Mouse (Mus musculus) heart, postnatal 14 days (tissue): ENCODE results near the gene Icos. TPM values are rescaled to one million over a fixed set of nuclear protein-coding genes. Genes with fewer than 3 reads are reported as not detected.

Source experiments
- DNase-seq, 2 experiments: peaks; one replicate each; pipeline ENCODE4 v3.0.0; 2021 to 2022
- intact Hi-C: fragments of 180-260 bp; cut with DNase I; formaldehyde crosslinking; loops from one replicate; pipeline ENCODE4 v1.15.1; 2025
- total RNA-seq, 2 experiments: library from RNA; stranded (reverse); gene quantifications; 2 replicates each; pipeline ENCODE4 v1.2.3; 2021

Gene Icos
- total RNA-seq, 2 experiments from 2014 or later, result 0.12 to 0.37 TPM

DNA sequence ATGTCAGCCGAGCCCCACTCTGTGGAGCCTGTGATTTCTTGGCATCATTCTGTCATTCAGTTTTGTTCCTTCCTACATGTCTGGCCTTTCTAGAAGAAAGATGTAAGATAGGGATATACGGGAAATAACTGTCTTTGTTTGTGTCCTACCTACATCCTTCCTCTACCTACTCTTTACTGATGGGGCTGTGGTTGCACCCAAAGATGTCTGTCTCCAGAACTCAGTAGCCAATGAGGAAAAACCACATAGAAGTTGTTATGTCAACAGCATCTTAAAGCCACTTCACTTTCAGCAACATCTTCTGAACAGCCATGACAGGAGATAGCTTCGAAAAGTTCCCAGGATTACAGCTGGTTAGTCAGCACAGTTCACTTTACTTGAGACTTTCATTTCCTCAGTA, 49.8 kb downstream of the Icos start:
- intact Hi-C loops, result no loop called here
- no peak for DNase-seq

DNA sequence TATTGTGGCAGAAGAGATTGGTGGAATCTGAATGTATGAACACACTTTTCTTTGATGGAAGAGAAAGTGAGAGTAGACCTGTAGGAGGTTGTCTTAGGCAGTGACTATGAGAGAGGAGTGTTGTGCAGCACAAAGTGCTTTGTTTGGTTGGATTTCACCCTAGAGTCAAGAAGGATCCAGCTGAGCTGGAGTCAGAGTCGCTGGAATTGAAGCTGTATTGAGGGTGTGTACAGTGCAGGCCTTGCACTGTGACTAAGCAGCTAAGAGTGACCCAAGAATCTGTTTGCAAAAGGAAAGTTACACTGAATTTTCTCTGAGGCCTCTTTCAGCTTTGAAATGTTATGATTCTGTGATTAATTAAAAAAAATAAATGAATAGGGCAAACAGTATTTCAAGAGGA, 52.2 kb downstream of the Icos start:
- intact Hi-C loops, result no loop called here

GRCm38 (mm10) chr1:61030532-61030931, 52.8 kb downstream of the Icos start:
- intact Hi-C loops, result no loop called here
- no peak for DNase-seq

More for the DNA sequence above, 52.2 kb downstream of the Icos start:
- no peak for DNase-seq

- intact Hi-C loops, result no loop called here
- DNase-seq, result no peak
Observed at GRCm38 (mm10) chr1:61035270-61035669, 57.5 kb downstream of the Icos start.

DNA sequence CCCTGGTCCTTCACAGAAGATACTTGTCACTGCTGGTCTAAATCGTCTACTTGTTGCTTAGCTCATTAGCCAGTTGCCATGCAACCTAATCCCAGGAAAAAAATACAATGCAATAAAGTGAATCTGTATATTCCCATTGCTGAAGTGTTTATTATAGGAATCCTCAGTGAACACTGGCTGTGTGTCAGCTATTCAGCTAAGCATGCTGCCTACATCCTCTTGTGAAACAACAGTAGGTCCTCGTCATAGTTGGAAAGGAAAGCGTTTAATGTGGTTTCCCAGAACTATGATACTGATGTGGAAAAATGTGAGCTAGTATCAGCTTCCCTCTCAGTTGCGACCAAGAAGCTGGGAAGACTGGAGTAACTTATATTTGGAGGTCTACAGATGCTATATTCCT, 60.5 kb downstream of the Icos start:
- intact Hi-C loops, result no loop called here
- no peak for DNase-seq

DNA sequence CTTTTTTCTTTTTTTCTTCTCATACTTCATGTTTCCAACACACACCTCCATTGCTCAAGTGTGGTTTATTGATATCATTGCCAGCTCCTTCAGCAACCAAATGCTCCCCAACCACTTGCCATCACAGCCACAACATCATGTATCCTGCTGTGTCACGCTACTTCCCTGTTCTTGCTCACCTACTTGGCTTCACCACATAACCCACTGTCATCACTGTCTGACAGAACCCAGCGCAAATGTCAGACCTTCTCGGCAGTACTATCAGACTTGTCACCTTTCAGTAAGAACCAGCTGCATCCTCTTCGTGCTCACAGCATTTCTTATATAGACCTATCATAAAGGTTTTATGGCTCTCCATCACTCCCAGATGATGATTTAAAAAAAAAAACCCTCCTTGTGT, 61.6 kb downstream of the Icos start:
- DNase-seq, result no peak
- intact Hi-C loops, result no loop called here

DNA sequence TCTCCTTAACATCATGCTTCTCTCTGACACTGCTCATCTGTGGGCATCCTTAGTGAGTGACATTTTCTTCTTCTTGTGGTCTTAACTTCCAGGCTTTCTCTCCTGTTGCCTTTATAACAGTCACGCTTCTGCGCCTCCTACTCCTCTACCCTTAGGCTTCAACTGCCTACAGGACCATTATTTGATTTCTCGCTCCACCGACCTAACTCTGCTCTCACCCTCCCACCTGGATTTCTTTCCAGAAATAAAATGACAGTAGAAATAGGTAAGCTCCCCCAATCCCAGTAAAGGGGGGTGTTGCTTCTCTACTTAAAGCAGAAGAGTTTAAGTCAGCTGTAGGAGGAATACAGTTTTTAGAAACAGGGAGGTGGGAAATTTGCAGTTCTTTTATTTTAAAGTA, 62.7 kb downstream of the Icos start:
- intact Hi-C loops, result no loop called here
- no peak for DNase-seq

GRCm38 (mm10) chr1:61042842-61043241, 65.1 kb downstream of the Icos start:
- DNase-seq, result no peak
- intact Hi-C loops, result no loop called here

DNA sequence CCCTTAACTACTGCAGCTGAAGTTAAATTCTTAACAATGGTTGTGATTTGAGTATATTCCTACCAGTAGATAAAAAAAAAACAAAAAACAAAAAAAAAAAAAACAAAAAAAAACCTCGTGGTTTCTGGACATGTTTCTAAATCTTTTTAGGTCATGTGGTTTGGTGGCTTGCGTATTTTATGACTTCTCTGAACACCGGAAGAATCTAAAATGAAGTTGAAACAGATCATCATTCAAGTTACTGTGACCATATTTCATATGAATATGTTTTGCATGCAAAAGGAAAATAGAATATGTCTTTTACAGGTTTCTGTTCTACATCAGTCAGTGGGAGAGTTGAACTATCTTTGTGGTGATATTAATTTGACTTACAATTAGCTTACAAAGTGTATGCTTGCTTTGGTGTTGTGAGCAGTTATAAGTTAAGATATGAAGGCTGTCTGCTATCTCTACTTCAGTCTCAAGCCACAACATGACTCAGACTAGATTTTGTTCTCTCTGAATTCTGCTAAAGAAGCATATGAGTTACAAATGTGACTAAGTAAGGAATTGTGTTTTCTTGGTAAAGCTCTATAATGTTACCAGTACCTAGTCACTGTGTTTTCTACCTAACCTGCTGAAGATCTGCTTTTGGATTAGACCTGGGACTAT, 68.5 kb downstream of the Icos start:
- intact Hi-C loops, result no loop called here
- DNase-seq, result no peak

DNA sequence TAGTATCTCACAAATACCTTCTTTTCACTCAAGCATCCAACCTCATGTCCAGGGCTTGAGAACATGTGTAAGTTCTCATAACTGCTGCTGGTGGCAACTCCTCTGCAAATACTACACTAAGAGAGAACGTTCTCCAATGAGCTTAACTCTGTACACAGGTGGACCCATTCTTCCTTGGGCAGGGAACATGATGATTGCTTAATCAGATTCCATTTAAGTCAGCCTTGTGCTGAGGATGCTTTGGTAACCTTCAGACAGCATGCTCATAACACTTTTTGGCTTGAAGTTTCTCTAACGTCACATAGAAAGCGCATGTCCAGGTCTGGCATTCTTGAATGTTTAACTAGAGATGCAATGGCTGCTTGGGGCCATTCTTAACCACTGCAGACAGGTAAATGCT, 69.6 kb downstream of the Icos start:
- intact Hi-C loops, result no loop called here
- DNase-seq, result no peak

Other genes starting within 250 kb of the Icos start
- under 1 TPM; 0.22 to 0.54 TPM for gene Ctla4, start 90.9 kb upstream of the Icos start, total RNA-seq